Mouse (Mus musculus) heart, embryonic 16.5 days (tissue): ENCODE data around the gene Gm3646. TPM values are rescaled to one million over a fixed set of nuclear protein-coding genes. Genes with fewer than 3 reads are reported as not detected.

ENCODE experiments used
- ATAC-seq: fragments of 200-750 bp; cut with Nextera tagmentation; replicated peaks from 2 replicates; pipeline ENCODE4 v1.8.0; 2017; ENCODE audit warnings: moderate number of reproducible peaks; ENCODE audit not compliant: insufficient read depth, low FRiP score; ENCODE audit errors: extremely low read depth
- H3K27ac ChIP-seq: fragments of 300-500 bp; sonication (generic); 2 replicates; pipeline ENCODE4 v1.5.1; 2014; ENCODE audit warnings: mild to moderate bottlenecking, low read length, control low read depth, moderate library complexity
- H3K27me3 ChIP-seq: fragments of 300-500 bp; sonication (generic); 2 replicates; pipeline ENCODE4 v1.6.1; 2014; ENCODE audit warnings: low read length, mixed read lengths; ENCODE audit not compliant: control insufficient read depth, insufficient read depth
- H3K36me3 ChIP-seq: fragments of 300-500 bp; sonication (generic); 2 replicates; pipeline ENCODE4 v1.6.1; 2014; ENCODE audit not compliant: control insufficient read depth, insufficient read depth
- H3K4me1 ChIP-seq: fragments of 300-500 bp; sonication (generic); 2 replicates; pipeline ENCODE4 v1.6.1; 2014; ENCODE audit warnings: low read length, mixed read lengths; ENCODE audit not compliant: control insufficient read depth, insufficient read depth
- H3K4me2 ChIP-seq: fragments of 300-500 bp; sonication (generic); 2 replicates; pipeline ENCODE4 v1.6.1; 2014; ENCODE audit warnings: low read depth, mild to moderate bottlenecking, control low read depth, low read length
- H3K4me3 ChIP-seq: fragments of 300-500 bp; sonication (generic); 2 replicates; pipeline ENCODE4 v1.5.1; 2014; ENCODE audit warnings: mild to moderate bottlenecking, control low read depth, low read length
- H3K9ac ChIP-seq: fragments of 300-500 bp; sonication (generic); 2 replicates; pipeline ENCODE4 v1.6.1; 2014; ENCODE audit warnings: low read length, control low read depth
- H3K9me3 ChIP-seq: fragments of 300-500 bp; sonication (generic); replicated peaks from 2 replicates; pipeline ENCODE4 v1.6.1; 2016; ENCODE audit warnings: low read length; ENCODE audit not compliant: control insufficient read depth
- WGBS: fragments of 180-500 bp; shearing (Covaris S2); extraction: QIAGEN DNeasy Blood & Tissue Kit; methylation state at CpG from one replicate; pipeline ENCODE4 v1.1.7; 2014; 5-methylcytosine and 5-hydroxymethylcytosine counted together
- polyA plus RNA-seq: library from polyadenylated mRNA; unstranded; fragments of >200 nt; fragmentation: Nextera tagmentation; extraction: Ambion mirVana; gene quantifications from 2 replicates; pipeline ENCODE4 v1.2.1, GENCODE M21; 2015

The Gm3646 gene
- polyA plus RNA-seq, 1 experiment from 2014 or later = 4.4 TPM

- H3K27me3 ChIP-seq = no peaks in the 10 kb centered on the region
- H3K36me3 ChIP-seq = no peaks in the 10 kb centered on the region
- no peak overlapping the region for H3K4me3 ChIP-seq
- H3K9me3 ChIP-seq = no peaks in the 10 kb centered on the region
- ATAC-seq = peak; percentile 37; the same call in 1 of the 2 replicates
- H3K4me1 ChIP-seq = peaks cover 3% of the 10 kb centered on the region
- WGBS = 37% methylated on average over 3 of the region's 3 CpGs
- H3K9ac ChIP-seq = no peak overlapping the region
- no peak overlapping the region for H3K4me2 ChIP-seq
- H3K27ac ChIP-seq = no peak overlapping the region
Observed at GRCm38 (mm10) chr1:39772401-39773095, 32.6 kb downstream of the Gm3646 start.

- 60% methylated on average over 5 of the region's 5 CpGs for WGBS
- Histone ChIP-seq H3K27me3 (no peaks in the 10 kb centered on the region), H3K27ac (no peak overlapping the region), H3K9ac (no peak overlapping the region), H3K4me2 (no peak overlapping the region), H3K4me1 (peaks cover 3% of the 10 kb centered on the region), H3K36me3 (no peaks in the 10 kb centered on the region), H3K9me3 (no peaks in the 10 kb centered on the region), H3K4me3 (no peak overlapping the region)
- no peak for ATAC-seq
Observed at GRCm38 (mm10) chr1:39770436-39770835, 34.7 kb downstream of the Gm3646 start.

- H3K9me3 ChIP-seq = no peaks in the 10 kb centered on the region
- no peaks in the 10 kb centered on the region for H3K36me3 ChIP-seq
- no peaks in the 10 kb centered on the region for H3K27me3 ChIP-seq
- 80% methylated on average over 3 of the region's 3 CpGs for WGBS
- H3K27ac ChIP-seq = no peak overlapping the region
- no peak overlapping the region for H3K9ac ChIP-seq
- no peak overlapping the region for H3K4me2 ChIP-seq
- H3K4me3 ChIP-seq = no peak overlapping the region
- ATAC-seq = no peak
- peaks cover 3% of the 10 kb centered on the region for H3K4me1 ChIP-seq
Observed at GRCm38 (mm10) chr1:39768017-39768416, 37.1 kb downstream of the Gm3646 start.

- no peak overlapping the region for H3K4me3 ChIP-seq
- H3K27me3 ChIP-seq = no peaks in the 10 kb centered on the region
- no peak overlapping the region; the same call in 1 of the 2 replicates for H3K27ac ChIP-seq
- H3K9ac ChIP-seq = no peak overlapping the region
- no peak for ATAC-seq
- 54% methylated on average over 7 of the region's 7 CpGs for WGBS
- H3K4me1 ChIP-seq = peaks cover 13% of the 10 kb centered on the region
- no peak overlapping the region for H3K4me2 ChIP-seq
- no peaks in the 10 kb centered on the region for H3K9me3 ChIP-seq
- no peaks in the 10 kb centered on the region for H3K36me3 ChIP-seq
Observed at GRCm38 (mm10) chr1:39765854-39766493, 39.2 kb downstream of the Gm3646 start.

- 2% methylated on average over 10 of the region's 10 CpGs for WGBS
- Histone ChIP-seq H3K4me1 (peaks cover 29% of the 10 kb centered on the region), H3K4me3 (peak overlapping the region; percentile 45), H3K4me2 (peak overlapping the region; percentile 72), H3K27ac (peak overlapping the region; percentile 93), H3K9me3 (no peaks in the 10 kb centered on the region), H3K27me3 (no peaks in the 10 kb centered on the region), H3K9ac (peak overlapping the region; percentile 69), H3K36me3 (no peaks in the 10 kb centered on the region)
- peak; percentile 71 for ATAC-seq
Observed at GRCm38 (mm10) chr1:39762025-39762370, 43.1 kb downstream of the Gm3646 start.

- H3K4me2 ChIP-seq = peak overlapping the region; percentile 72
- no peaks in the 10 kb centered on the region for H3K27me3 ChIP-seq
- H3K9me3 ChIP-seq = no peaks in the 10 kb centered on the region
- no peaks in the 10 kb centered on the region for H3K36me3 ChIP-seq
- peak overlapping the region; percentile 93 for H3K27ac ChIP-seq
- peak; percentile 68 for ATAC-seq
- H3K4me3 ChIP-seq = peak overlapping the region; percentile 45
- peak overlapping the region; percentile 69 for H3K9ac ChIP-seq
- WGBS = 5% methylated on average over 22 of the region's 22 CpGs
- peaks cover 29% of the 10 kb centered on the region for H3K4me1 ChIP-seq
Observed at GRCm38 (mm10) chr1:39761211-39762024, 43.7 kb downstream of the Gm3646 start.

- H3K9me3 ChIP-seq = no peaks in the 10 kb centered on the region
- WGBS = 64% methylated on average over 6 of the region's 6 CpGs
- no peaks in the 10 kb centered on the region for H3K36me3 ChIP-seq
- no peak overlapping the region for H3K9ac ChIP-seq
- H3K4me2 ChIP-seq = no peak overlapping the region
- H3K27me3 ChIP-seq = no peaks in the 10 kb centered on the region
- peaks cover 29% of the 10 kb centered on the region for H3K4me1 ChIP-seq
- H3K4me3 ChIP-seq = no peak overlapping the region
- ATAC-seq = no peak
- no peak overlapping the region for H3K27ac ChIP-seq
Observed at GRCm38 (mm10) chr1:39760181-39760715, 44.9 kb downstream of the Gm3646 start.

GRCm38 (mm10) chr1:39759231-39760175 lies 45.6 kb downstream of the Gm3646 start:
- peak overlapping the region; percentile 38; the same call in 1 of the 2 replicates for H3K9ac ChIP-seq
- no peaks in the 10 kb centered on the region for H3K27me3 ChIP-seq
- H3K4me1 ChIP-seq = peaks cover 32% of the 10 kb centered on the region
- ATAC-seq = no peak
- H3K36me3 ChIP-seq = no peaks in the 10 kb centered on the region
- H3K4me3 ChIP-seq = no peak overlapping the region
- no peaks in the 10 kb centered on the region for H3K9me3 ChIP-seq
- peak overlapping the region; percentile 30 for H3K27ac ChIP-seq
- no peak overlapping the region for H3K4me2 ChIP-seq
- 23% methylated on average over 9 of the region's 9 CpGs for WGBS
